Mouse (Mus musculus) spleen, adult 2 months (tissue): ENCODE results near the gene Slmap. TPM values are rescaled to one million over a fixed set of nuclear protein-coding genes. Genes with fewer than 3 reads are reported as not detected.

Source experiments
- DNase-seq, 2 experiments: peaks; one replicate each; pipeline versions ENCODE4 v3.0.0 to v3.0.0-alpha.2; 2012 to 2021; ENCODE audit warnings: low spot score in 2 of 2, low read depth in 1 of 2
- H3K27ac ChIP-seq: fragments of 200-500 bp; 2 replicates; pipeline ENCODE4 v1.5.1; 2012; ENCODE audit warnings: low read length, inconsistent platforms; ENCODE audit not compliant: insufficient read depth
- H3K27me3 ChIP-seq: fragments of 200-500 bp; 2 replicates; pipeline ENCODE4 v1.6.1; 2012; ENCODE audit warnings: mild to moderate bottlenecking, moderate library complexity, low read length, inconsistent platforms; ENCODE audit not compliant: control insufficient read depth, insufficient read depth
- H3K36me3 ChIP-seq: fragments of 200-500 bp; 2 replicates; pipeline ENCODE4 v1.6.1; 2012; ENCODE audit warnings: mild to moderate bottlenecking, low read length, inconsistent platforms; ENCODE audit not compliant: control insufficient read depth, insufficient read depth
- H3K4me1 ChIP-seq: fragments of 200-500 bp; 2 replicates; pipeline ENCODE4 v1.6.1; 2011; ENCODE audit warnings: inconsistent platforms; ENCODE audit not compliant: control insufficient read depth, insufficient read depth, insufficient read length
- H3K4me3 ChIP-seq: fragments of 200-500 bp; 2 replicates; pipeline ENCODE4 v1.5.1; 2011; ENCODE audit warnings: mild to moderate bottlenecking, inconsistent platforms; ENCODE audit not compliant: insufficient read depth, insufficient read length; ENCODE audit errors: extremely low read depth
- CTCF ChIP-seq: fragments of 200-500 bp; IDR thresholded peaks from 2 replicates; pipeline ENCODE4 v1.5.1; 2011; ENCODE audit warnings: mild to moderate bottlenecking, inconsistent platforms; ENCODE audit not compliant: insufficient read depth, insufficient read length, insufficient replicate concordance; ENCODE audit errors: extremely low read depth
- POLR2A ChIP-seq: fragments of 200-500 bp; IDR thresholded peaks from 2 replicates; pipeline ENCODE4 v1.6.1; 2011; ENCODE audit warnings: low read depth, low read length, inconsistent platforms
- WGBS: fragments of 180-500 bp; shearing (Covaris S2); methylation state at CpG from one replicate; pipeline ENCODE4 v1.1.7; 2018; 5-methylcytosine and 5-hydroxymethylcytosine counted together
- polyA plus RNA-seq: library from polyadenylated mRNA; depleted of rRNA; stranded (reverse); fragments of >200 nt; gene quantifications from 2 replicates; pipeline ENCODE4 v1.2.3, GENCODE M21; 2012

Gene Slmap
- polyA plus RNA-seq, 1 experiment: 9.3 TPM

- Histone ChIP-seq H3K4me3 (no peak overlapping the region), H3K27ac (no peak overlapping the region), H3K4me1 (no peaks in the 10 kb centered on the region), H3K36me3 (peaks cover 3% of the 10 kb centered on the region; the same call in 1 of the 2 replicates), H3K27me3 (no peaks in the 10 kb centered on the region)
- 86% methylated on average over 16 of the region's 16 CpGs for WGBS
- DNase-seq: no peak
- TF ChIP-seq POLR2A: no peak
Observed at GRCm38 (mm10) chr14:26450036-26450800, 84.5 kb downstream of the Slmap start.

GRCm38 (mm10) chr14:26448581-26448980 lies 86.2 kb downstream of the Slmap start:
- 93% methylated on average over 4 of the region's 4 CpGs for WGBS
- no peak for TF ChIP-seq POLR2A
- TF ChIP-seq CTCF: no peak
- no peak for DNase-seq
- Histone ChIP-seq H3K4me1 (no peaks in the 10 kb centered on the region), H3K27ac (no peak overlapping the region), H3K4me3 (no peak overlapping the region; the same call in 1 of the 2 replicates), H3K36me3 (peaks cover 4% of the 10 kb centered on the region; the same call in 1 of the 2 replicates), H3K27me3 (no peaks in the 10 kb centered on the region)

GRCm38 (mm10) chr14:26447223-26447622 lies 87.5 kb downstream of the Slmap start:
- TF ChIP-seq CTCF (no peak), POLR2A (no peak)
- peaks cover 4% of the 10 kb centered on the region; the same call in 1 of the 2 replicates for H3K36me3 ChIP-seq
- 90% methylated on average over 2 of the region's 2 CpGs for WGBS
- DNase-seq: no peak
- no peak overlapping the region for H3K4me3 ChIP-seq
- no peaks in the 10 kb centered on the region for H3K4me1 ChIP-seq
- H3K27ac ChIP-seq: no peak overlapping the region
- H3K27me3 ChIP-seq: no peaks in the 10 kb centered on the region

- TF ChIP-seq CTCF: no peak
- no peak for TF ChIP-seq POLR2A
- H3K4me1 ChIP-seq: no peaks in the 10 kb centered on the region
- no peak for DNase-seq
- H3K27ac ChIP-seq: no peak overlapping the region
- peaks cover 4% of the 10 kb centered on the region; the same call in 1 of the 2 replicates for H3K36me3 ChIP-seq
- H3K27me3 ChIP-seq: no peaks in the 10 kb centered on the region
- 91% methylated on average over 3 of the region's 3 CpGs for WGBS
- H3K4me3 ChIP-seq: no peak overlapping the region
Observed at GRCm38 (mm10) chr14:26446538-26446937, 88.2 kb downstream of the Slmap start.

- WGBS: 80% methylated on average over 6 of the region's 6 CpGs
- Histone ChIP-seq H3K4me1 (no peaks in the 10 kb centered on the region), H3K4me3 (no peak overlapping the region), H3K36me3 (peaks cover 3% of the 10 kb centered on the region; the same call in 1 of the 2 replicates), H3K27ac (no peak overlapping the region), H3K27me3 (no peaks in the 10 kb centered on the region)
- no peak for DNase-seq
- TF ChIP-seq POLR2A: no peak
- no peak for TF ChIP-seq CTCF
Observed at GRCm38 (mm10) chr14:26442534-26442933, 92.2 kb downstream of the Slmap start.

GRCm38 (mm10) chr14:26441041-26441812 lies 93.5 kb downstream of the Slmap start:
- H3K36me3 ChIP-seq: peaks cover 6% of the 10 kb centered on the region
- no peak overlapping the region for H3K27ac ChIP-seq
- H3K4me1 ChIP-seq: no peaks in the 10 kb centered on the region
- DNase-seq: no peak
- H3K4me3 ChIP-seq: no peak overlapping the region
- 83% methylated on average over 2 of the region's 2 CpGs for WGBS
- TF ChIP-seq POLR2A (no peak), CTCF (no peak)
- no peaks in the 10 kb centered on the region for H3K27me3 ChIP-seq
